Mouse (Mus musculus): ENCODE measurements around the gene Cct5. TPM values are rescaled to one million over a fixed set of nuclear protein-coding genes. Genes with fewer than 3 reads are reported as not detected.
A peak's percentile ranks its signal among the peaks of the same experiment; 100 is the strongest.

Gene Cct5
- polyA plus RNA-seq (2015; fragmentation: Nextera tagmentation; extraction: Ambion mirVana): 537 and 566 TPM in 2 replicates

- Histone ChIP-seq H3K27me3 (no peaks in the 10 kb centered on the region), H3K36me3 (peaks cover 11% of the 10 kb centered on the region), H3K9ac (peak within 1 kb of the TSS; percentile 98), H3K9me3 (no peaks in the 10 kb centered on the region), H3K4me2 (peak within 1 kb of the TSS; percentile 95), H3K4me1 (peaks cover 28% of the 10 kb centered on the region), H3K27ac (peak within 1 kb of the TSS; percentile 94), H3K4me3 (peak within 1 kb of the TSS; percentile 96)
- under 1% methylated on average over 63 of the region's 63 CpGs for WGBS
- peak; percentile 89 for ATAC-seq (ENCODE audit: insufficient number of reproducible peaks, insufficient read depth, low FRiP score, low TSS enrichment, low read depth)
Observed at GRCm38 (mm10) chr15:31601646-31602374, at the start of gene Cct5, which contains the start of gene Fam173b. TSS of gene Cct5 (minus strand) at chr15:31601804. TSS of gene Fam173b (plus strand) at chr15:31601852.

GRCm38 (mm10) chr15:31650821-31651220 lies 49.2 kb upstream of the Cct5 start:
- ATAC-seq (ENCODE audit: insufficient number of reproducible peaks, insufficient read depth, low FRiP score, low TSS enrichment, low read depth): no peak
- Histone ChIP-seq H3K4me1 (no peaks in the 10 kb centered on the region), H3K9me3 (no peaks in the 10 kb centered on the region), H3K4me2 (no peak overlapping the region), H3K27me3 (no peaks in the 10 kb centered on the region), H3K4me3 (no peak overlapping the region), H3K9ac (no peak overlapping the region), H3K36me3 (no peaks in the 10 kb centered on the region), H3K27ac (no peak overlapping the region)
- WGBS: 91% methylated on average over 7 of the region's 7 CpGs

GRCm38 (mm10) chr15:31649691-31650090 lies 48.1 kb upstream of the Cct5 start:
- Histone ChIP-seq H3K27me3 (no peaks in the 10 kb centered on the region), H3K36me3 (no peaks in the 10 kb centered on the region), H3K4me3 (no peak overlapping the region), H3K4me2 (no peak overlapping the region), H3K9me3 (no peaks in the 10 kb centered on the region), H3K27ac (no peak overlapping the region), H3K9ac (no peak overlapping the region), H3K4me1 (no peaks in the 10 kb centered on the region)
- WGBS: 89% methylated on average over 12 of the region's 12 CpGs
- ATAC-seq (ENCODE audit: insufficient number of reproducible peaks, insufficient read depth, low FRiP score, low TSS enrichment, low read depth): no peak

- 82% methylated on average over 8 of the region's 8 CpGs for WGBS
Observed at GRCm38 (mm10) chr15:31647851-31648569, 46.4 kb upstream of the Cct5 start.

GRCm38 (mm10) chr15:31647225-31647624 lies 45.6 kb upstream of the Cct5 start:
- H3K9ac ChIP-seq: no peak overlapping the region
- no peak overlapping the region for H3K4me2 ChIP-seq
- no peaks in the 10 kb centered on the region for H3K9me3 ChIP-seq
- no peak for ATAC-seq (ENCODE audit: insufficient number of reproducible peaks, insufficient read depth, low FRiP score, low TSS enrichment, low read depth)
- H3K4me1 ChIP-seq: no peaks in the 10 kb centered on the region
- H3K36me3 ChIP-seq: no peaks in the 10 kb centered on the region
- WGBS: 85% methylated on average over 6 of the region's 6 CpGs
- no peaks in the 10 kb centered on the region for H3K27me3 ChIP-seq
- no peak overlapping the region for H3K27ac ChIP-seq
- no peak overlapping the region for H3K4me3 ChIP-seq

More at GRCm38 (mm10) chr15:31647851-31648569, 46.4 kb upstream of the Cct5 start:
- Histone ChIP-seq H3K9me3 (no peaks in the 10 kb centered on the region), H3K27me3 (no peaks in the 10 kb centered on the region), H3K4me1 (no peaks in the 10 kb centered on the region), H3K36me3 (no peaks in the 10 kb centered on the region), H3K4me2 (no peak overlapping the region), H3K9ac (no peak overlapping the region), H3K4me3 (no peak overlapping the region), H3K27ac (no peak overlapping the region)
- ATAC-seq (ENCODE audit: insufficient number of reproducible peaks, insufficient read depth, low FRiP score, low TSS enrichment, low read depth): no peak

GRCm38 (mm10) chr15:31636091-31636595 lies 34.5 kb upstream of the Cct5 start:
- H3K27me3 ChIP-seq: no peaks in the 10 kb centered on the region
- WGBS: 79% methylated on average over 9 of the region's 9 CpGs
- no peak overlapping the region for H3K4me2 ChIP-seq
- no peak overlapping the region for H3K27ac ChIP-seq
- ATAC-seq (ENCODE audit: insufficient number of reproducible peaks, insufficient read depth, low FRiP score, low TSS enrichment, low read depth): no peak
- no peak overlapping the region for H3K4me3 ChIP-seq
- no peak overlapping the region for H3K9ac ChIP-seq
- no peaks in the 10 kb centered on the region for H3K9me3 ChIP-seq
- H3K4me1 ChIP-seq: peaks cover 9% of the 10 kb centered on the region
- H3K36me3 ChIP-seq: no peaks in the 10 kb centered on the region

- Histone ChIP-seq H3K4me1 (peaks cover 9% of the 10 kb centered on the region), H3K27me3 (no peaks in the 10 kb centered on the region), H3K4me2 (no peak overlapping the region), H3K4me3 (no peak overlapping the region), H3K9me3 (no peaks in the 10 kb centered on the region), H3K27ac (no peak overlapping the region), H3K9ac (no peak overlapping the region), H3K36me3 (no peaks in the 10 kb centered on the region)
- ATAC-seq (ENCODE audit: insufficient number of reproducible peaks, insufficient read depth, low FRiP score, low TSS enrichment, low read depth): no peak
- WGBS: 65% methylated on average over 6 of the region's 6 CpGs
Observed at GRCm38 (mm10) chr15:31634582-31634981, 33.0 kb upstream of the Cct5 start.

- H3K27ac ChIP-seq: no peak overlapping the region
- 76% methylated on average over 4 of the region's 4 CpGs for WGBS
Observed at GRCm38 (mm10) chr15:31632478-31632877, 30.9 kb upstream of the Cct5 start.

GRCm38 (mm10) chr15:31631396-31631858 lies 29.8 kb upstream of the Cct5 start:
- no peaks in the 10 kb centered on the region for H3K27me3 ChIP-seq
- peaks cover 25% of the 10 kb centered on the region for H3K4me1 ChIP-seq
- ATAC-seq (ENCODE audit: insufficient number of reproducible peaks, insufficient read depth, low FRiP score, low TSS enrichment, low read depth): no peak
- H3K9ac ChIP-seq: no peak overlapping the region
- H3K9me3 ChIP-seq: no peaks in the 10 kb centered on the region
- H3K4me3 ChIP-seq: no peak overlapping the region
- H3K36me3 ChIP-seq: no peaks in the 10 kb centered on the region
- H3K4me2 ChIP-seq: peak overlapping the region; percentile 22
- H3K27ac ChIP-seq: 0 out of 2 replicates have a peak overlapping the region, but pooled peaks have one; percentile 16
- 26% methylated on average over 12 of the region's 12 CpGs for WGBS

More at GRCm38 (mm10) chr15:31632478-31632877, 30.9 kb upstream of the Cct5 start:
- Histone ChIP-seq H3K4me2 (no peak overlapping the region), H3K4me1 (peaks cover 20% of the 10 kb centered on the region), H3K27me3 (no peaks in the 10 kb centered on the region), H3K9ac (no peak overlapping the region), H3K36me3 (no peaks in the 10 kb centered on the region), H3K4me3 (no peak overlapping the region), H3K9me3 (no peaks in the 10 kb centered on the region)
- no peak for ATAC-seq (ENCODE audit: insufficient number of reproducible peaks, insufficient read depth, low FRiP score, low TSS enrichment, low read depth)

GRCm38 (mm10) chr15:31629556-31629955 lies 28.0 kb upstream of the Cct5 start:
- Histone ChIP-seq H3K4me2 (no peak overlapping the region), H3K9ac (no peak overlapping the region), H3K27ac (no peak overlapping the region), H3K4me1 (peaks cover 25% of the 10 kb centered on the region), H3K36me3 (no peaks in the 10 kb centered on the region), H3K4me3 (no peak overlapping the region), H3K9me3 (no peaks in the 10 kb centered on the region), H3K27me3 (no peaks in the 10 kb centered on the region)
- ATAC-seq (ENCODE audit: insufficient number of reproducible peaks, insufficient read depth, low FRiP score, low TSS enrichment, low read depth): no peak
- 85% methylated on average over 3 of the region's 3 CpGs for WGBS

GRCm38 (mm10) chr15:31628180-31628579 lies 26.6 kb upstream of the Cct5 start:
- 60% methylated on average over 10 of the region's 10 CpGs for WGBS
- H3K27me3 ChIP-seq: no peaks in the 10 kb centered on the region
- H3K4me2 ChIP-seq: no peak overlapping the region
- H3K27ac ChIP-seq: no peak overlapping the region
- no peak overlapping the region for H3K4me3 ChIP-seq
- peaks cover 25% of the 10 kb centered on the region for H3K4me1 ChIP-seq
- no peak overlapping the region for H3K9ac ChIP-seq
- ATAC-seq (ENCODE audit: insufficient number of reproducible peaks, insufficient read depth, low FRiP score, low TSS enrichment, low read depth): no peak
- no peaks in the 10 kb centered on the region for H3K9me3 ChIP-seq
- peaks cover 8% of the 10 kb centered on the region for H3K36me3 ChIP-seq

Measured in embryonic facial prominence, embryonic 13.5 days (tissue).